In genomic region chr10:14391025-14391639, GRCm38 (mm10) we compare ENCODE assay signal across 8 mouse cellular contexts.
A peak's percentile ranks its signal among the peaks of the same experiment; 100 is the strongest.
DNase-seq lines count a peak whose midpoint lies in the region; TF ChIP-seq lines count a peak whose summit lies in the region.

No protein-coding gene starts in this region.

- no peak overlapping the region for H3K9ac ChIP-seq in ES-Bruce4 (ENCODE audit: low read depth, poor library complexity, severe bottlenecking)

- no peaks in the 10 kb centered on the region for H3K27me3 ChIP-seq in ES-Bruce4 (ENCODE audit: control insufficient read depth, insufficient read depth, low read length, poor library complexity, severe bottlenecking)
- H3K27me3 ChIP-seq in forebrain, embryonic 10.5 days (ENCODE audit: poor library complexity, severe bottlenecking): no peaks in the 10 kb centered on the region

- intact Hi-C loops in heart, postnatal 36 days (cut with DNase I): loop anchor here (2.0 kb wide), 3 partner anchors 70 to 1372 kb away; no protein-coding TSS in a partner anchor

- H3K36me3 ChIP-seq in ES-Bruce4 (ENCODE audit: control insufficient read depth, insufficient read depth, low read length, poor library complexity, severe bottlenecking): no peaks in the 10 kb centered on the region
- no peaks in the 10 kb centered on the region for H3K36me3 ChIP-seq in forebrain, embryonic 10.5 days (replicated peaks)

- DNase-seq in brain, embryonic 14.5 days (ENCODE audit: low read depth): peak; percentile 89
- peak; percentile 27 for DNase-seq in forebrain, embryonic 10.5 days (ENCODE audit: extremely low spot score, low spot score)
- peak; percentile 58 to 60 for DNase-seq in heart, postnatal 36 days
- DNase-seq in large intestine, adult 2 months (ENCODE audit: low read depth, low spot score): peak; percentile 10
- peak; percentile 78 for DNase-seq in lung, postnatal 10 days
- peak; percentile 82 for DNase-seq in retina, postnatal 1 day
- DNase-seq in urinary bladder, postnatal 10 days (ENCODE audit: low spot score): peak; percentile 14

- peak; percentile 63 for TF ChIP-seq CTCF in ES-Bruce4 (IDR thresholded peaks at IDR 0.05; ENCODE audit: low read depth, low read length)
- TF ChIP-seq CTCF in brain, embryonic 14.5 days (IDR thresholded peaks at IDR 0.05; ENCODE audit: borderline replicate concordance, extremely low read depth, insufficient read depth, insufficient read length): peak; percentile 69

- TF ChIP-seq EP300 in ES-Bruce4 (IDR thresholded peaks at IDR 0.05; ENCODE audit: insufficient read depth, low read depth, low read length): no peak

- H3K9me3 ChIP-seq in ES-Bruce4 (replicated peaks; ENCODE audit: control insufficient read depth, insufficient read depth, low read length, poor library complexity, severe bottlenecking): no peaks in the 10 kb centered on the region
- H3K9me3 ChIP-seq in forebrain, embryonic 10.5 days: no peaks in the 10 kb centered on the region

- H3K4me1 ChIP-seq in ES-Bruce4 (ENCODE audit: control insufficient read depth, insufficient read depth, low read length): no peaks in the 10 kb centered on the region
- no peaks in the 10 kb centered on the region for H3K4me1 ChIP-seq in forebrain, embryonic 10.5 days

- 13% methylated on average over 11 of the region's 11 CpGs for WGBS in forebrain, embryonic 10.5 days
- 14% methylated on average over 11 of the region's 11 CpGs for WGBS in large intestine, adult 2 months

- no peak for TF ChIP-seq POLR2A in ES-Bruce4 (IDR thresholded peaks at IDR 0.05; ENCODE audit: insufficient read depth, low read length)
- no peak for TF ChIP-seq POLR2A in brain, embryonic 14.5 days (IDR thresholded peaks at IDR 0.05; ENCODE audit: borderline replicate concordance, extremely low read depth, insufficient read depth, insufficient read length, poor library complexity, severe bottlenecking)

- H3K4me3 ChIP-seq in ES-Bruce4 (ENCODE audit: low read depth, low read length): no peak overlapping the region
- H3K4me3 ChIP-seq in forebrain, embryonic 10.5 days: no peak overlapping the region

- H3K27ac ChIP-seq in ES-Bruce4 (ENCODE audit: insufficient read depth, low read length): no peak overlapping the region
- H3K27ac ChIP-seq in forebrain, embryonic 10.5 days: no peak overlapping the region

Comparison
In these comparisons a context has a peak if more than half of its experiments do, and no peak if none do; other contexts are left out.
1. DNase-seq: peak in every context shown above with its lines; median percentile 89 in brain, embryonic 14.5 days; 82 in retina, postnatal 1 day; 78 in lung, postnatal 10 days; 59 in heart, postnatal 36 days; 27 in forebrain, embryonic 10.5 days; 14 in urinary bladder, postnatal 10 days; 10 in large intestine, adult 2 months.